Mouse (Mus musculus) ovary, adult 18-20 months (tissue): ENCODE measurements at regions not wholly inside any gene's neighbourhood (a gene's known extent, or its start where the extent isn't known, plus 50 kb on each side); places are given as distances from the start of the nearest gene placed in this dataset.
A peak's percentile ranks its signal among the peaks of the same experiment; 100 is the strongest.

ENCODE experiments used
- DNase-seq: peaks from one replicate; pipeline ENCODE4 v3.0.0; 2022; ENCODE audit warnings: low spot score, mixed read lengths

DNA sequence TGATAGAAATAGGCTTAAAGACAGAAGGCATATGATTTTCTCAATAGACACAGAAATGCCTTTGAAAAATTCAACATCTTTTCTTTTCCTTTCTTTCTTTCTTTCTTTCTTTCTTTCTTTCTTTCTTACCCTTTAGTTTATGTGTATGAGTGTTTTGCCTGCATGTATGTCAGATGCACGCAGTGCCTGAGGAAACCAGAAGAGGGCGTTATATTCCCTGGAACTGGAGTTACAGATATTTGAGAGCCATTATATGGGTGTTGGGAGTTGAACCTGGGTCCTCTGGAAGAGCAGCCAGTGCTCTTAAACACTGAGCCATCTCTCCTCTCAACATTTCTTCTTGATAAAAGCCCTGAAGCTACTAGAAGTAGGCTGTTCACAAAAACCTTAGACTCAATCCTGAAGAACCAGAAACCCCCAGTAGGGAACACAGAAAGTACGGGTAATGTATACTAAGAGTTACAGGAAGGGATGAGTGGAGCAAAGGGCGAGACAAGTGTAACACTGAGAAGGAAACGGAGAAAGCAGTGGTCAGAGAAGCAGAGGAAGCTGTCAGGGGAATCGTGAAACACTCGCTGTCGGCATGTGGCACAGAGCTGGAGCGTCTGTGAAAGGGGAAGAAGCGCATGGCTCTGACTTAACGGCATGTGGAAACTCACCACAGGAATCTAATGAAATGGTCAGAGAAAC is 2253.4 kb downstream of the 4930444P10Rik start:
- DNase-seq: no peak

DNA sequence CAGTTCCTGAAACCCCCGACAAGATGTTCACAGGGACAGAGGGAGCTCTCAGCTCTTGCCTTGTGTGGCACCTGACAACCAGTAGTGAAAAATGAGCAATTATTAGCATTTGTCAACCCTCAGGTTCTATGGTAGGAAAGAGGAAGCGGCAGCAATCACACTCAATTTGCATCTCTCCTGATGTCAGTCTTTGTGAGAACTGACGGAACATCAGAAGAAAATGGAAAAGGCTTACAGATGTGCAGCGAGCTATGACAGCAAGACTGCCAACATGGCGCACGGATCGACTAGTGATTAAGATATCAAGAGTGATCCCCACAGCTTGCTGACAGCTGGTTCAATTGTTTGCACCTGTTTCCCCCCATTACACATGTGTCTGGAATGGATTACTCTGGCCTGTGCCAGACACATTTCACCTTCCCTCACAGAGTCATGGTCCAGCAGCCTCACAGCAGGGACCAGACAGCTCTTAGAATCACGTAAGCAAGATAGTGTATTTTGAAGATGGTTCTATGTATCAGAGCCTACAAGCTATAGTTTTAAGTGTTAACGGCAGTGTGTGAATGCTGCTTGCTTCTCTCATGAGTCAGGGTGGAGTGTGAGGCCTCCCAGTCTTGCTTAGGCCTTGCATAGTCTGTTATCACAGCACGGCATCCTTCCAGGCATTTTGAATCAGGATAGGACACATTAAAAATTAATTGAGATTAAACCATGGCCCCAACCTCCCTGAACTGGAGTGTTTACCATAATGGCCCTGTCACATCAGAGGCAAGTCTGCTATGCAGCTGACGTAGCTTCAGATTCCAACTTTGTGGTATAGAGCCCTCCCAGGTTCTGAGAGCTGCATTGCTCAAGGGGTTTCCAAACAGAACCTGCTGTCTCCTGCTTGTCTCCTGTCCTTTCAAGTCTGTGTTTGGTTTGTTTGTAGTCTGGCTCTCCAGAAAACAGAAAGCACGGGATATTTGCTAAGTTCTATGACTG is 2258.0 kb downstream of the 4930444P10Rik start:
- no peak for DNase-seq

DNA sequence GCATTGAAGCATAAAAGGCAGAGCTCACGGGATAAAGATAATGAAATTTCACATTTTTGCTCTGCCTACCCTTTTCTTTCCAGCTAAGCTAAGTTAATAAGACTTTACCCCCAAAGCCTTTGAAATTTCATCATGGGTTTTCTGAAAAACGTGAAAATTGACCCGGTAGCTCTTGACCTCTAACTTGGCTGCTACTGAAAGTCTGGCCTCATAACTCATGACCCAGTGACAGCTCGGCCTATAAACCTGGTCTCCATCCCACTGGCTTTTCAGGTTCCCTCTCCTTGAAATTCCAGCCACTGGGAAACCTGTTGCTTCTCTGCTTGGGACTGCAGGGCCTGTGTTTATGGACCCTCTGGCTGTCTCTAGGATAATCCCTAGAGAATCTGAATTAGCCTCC is 2285.3 kb downstream of the 4930444P10Rik start:
- no peak for DNase-seq

DNA sequence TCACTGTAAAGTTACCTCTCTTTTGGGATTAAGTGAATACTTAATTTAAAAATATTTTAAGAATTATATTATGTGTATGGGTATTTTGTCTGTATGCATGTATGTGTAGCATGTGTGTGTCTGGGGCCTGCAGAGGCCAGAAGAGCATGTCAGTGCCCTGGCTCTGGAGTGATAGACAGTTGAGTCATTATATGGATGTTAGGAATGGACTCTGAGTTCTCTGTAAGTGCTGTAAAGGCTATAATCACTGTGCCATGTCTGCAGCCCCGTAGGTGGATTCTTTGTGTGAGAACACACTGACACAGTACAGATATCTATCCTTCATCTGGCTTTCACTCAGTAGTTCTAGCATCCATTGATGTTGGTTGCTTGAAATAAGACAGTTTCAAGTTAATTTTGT is 2292.7 kb downstream of the 4930444P10Rik start:
- no peak for DNase-seq

DNA sequence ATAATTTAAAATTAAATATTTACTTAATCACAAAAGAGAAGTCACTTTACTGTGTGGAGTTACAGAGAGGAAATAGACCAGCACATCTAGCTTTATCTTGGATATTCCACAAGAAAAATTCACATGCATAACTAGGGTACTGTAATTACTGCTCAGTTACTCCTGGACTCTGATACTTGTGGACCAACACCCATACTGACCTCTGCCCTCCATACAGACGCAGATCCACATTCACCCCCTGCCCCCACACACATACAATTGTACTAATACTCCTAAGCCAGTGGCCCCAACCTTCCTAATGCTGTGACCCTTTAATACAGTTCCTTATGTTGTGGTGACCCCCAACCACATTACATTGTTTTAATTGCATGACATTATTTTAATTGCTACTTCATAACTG is 2294.3 kb downstream of the 4930444P10Rik start:
- no peak for DNase-seq

DNA sequence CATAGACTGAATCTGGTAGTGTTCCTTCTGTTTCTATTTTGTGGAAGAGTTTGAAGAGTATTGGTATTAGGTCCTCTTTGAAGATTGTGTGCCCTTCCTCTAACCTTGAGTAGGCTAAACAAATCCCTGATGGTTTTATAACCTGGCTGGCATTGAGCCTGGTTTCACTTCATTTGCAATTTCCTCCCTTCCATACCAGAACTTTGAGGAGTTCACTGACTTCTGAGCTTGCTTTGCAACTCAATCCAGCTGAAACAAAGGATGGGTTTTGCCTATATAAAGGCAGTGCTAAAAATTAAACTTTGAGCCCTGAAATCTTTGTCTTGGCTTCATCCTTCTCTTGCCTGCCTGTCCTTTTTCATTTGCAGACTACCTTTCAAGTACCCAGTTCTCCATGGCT is 2297.9 kb downstream of the 4930444P10Rik start:
- no peak for DNase-seq

DNA sequence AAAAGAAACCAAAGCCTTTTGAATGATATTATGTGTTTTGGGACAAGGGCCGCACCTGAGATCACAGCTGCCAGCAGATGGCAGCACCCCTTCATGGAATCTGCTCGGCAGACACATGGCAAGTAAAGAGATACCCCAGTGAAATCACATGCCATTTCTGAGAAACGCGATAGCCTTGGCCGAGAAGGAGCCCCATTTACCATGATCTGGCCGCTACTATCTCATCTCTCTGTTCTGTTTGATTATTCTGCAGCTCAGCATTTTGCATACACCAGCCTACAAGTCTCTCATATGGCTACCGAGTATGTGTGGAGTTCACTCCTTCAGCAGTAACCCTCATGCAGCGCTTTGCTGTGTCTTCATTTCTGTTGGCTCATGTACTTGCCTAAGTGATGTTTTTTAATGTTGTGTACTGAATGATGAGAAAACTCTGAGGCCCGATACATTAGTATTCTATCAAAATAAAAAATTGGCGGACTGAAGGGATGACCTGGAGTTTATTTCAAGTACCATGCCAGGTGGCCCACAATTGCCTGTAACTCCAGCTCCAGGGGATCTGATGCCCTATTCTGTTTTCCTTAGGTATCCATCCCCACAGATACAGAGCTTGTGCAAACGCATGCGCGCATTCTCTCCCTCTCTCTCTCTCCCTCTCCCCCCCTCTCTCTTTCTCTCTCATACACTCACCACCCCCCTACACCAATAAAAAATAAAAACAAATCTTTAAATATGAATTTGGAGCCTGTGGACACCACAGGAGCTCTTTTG is 2303.6 kb downstream of the 4930444P10Rik start:
- peak; percentile 58 for DNase-seq

DNA sequence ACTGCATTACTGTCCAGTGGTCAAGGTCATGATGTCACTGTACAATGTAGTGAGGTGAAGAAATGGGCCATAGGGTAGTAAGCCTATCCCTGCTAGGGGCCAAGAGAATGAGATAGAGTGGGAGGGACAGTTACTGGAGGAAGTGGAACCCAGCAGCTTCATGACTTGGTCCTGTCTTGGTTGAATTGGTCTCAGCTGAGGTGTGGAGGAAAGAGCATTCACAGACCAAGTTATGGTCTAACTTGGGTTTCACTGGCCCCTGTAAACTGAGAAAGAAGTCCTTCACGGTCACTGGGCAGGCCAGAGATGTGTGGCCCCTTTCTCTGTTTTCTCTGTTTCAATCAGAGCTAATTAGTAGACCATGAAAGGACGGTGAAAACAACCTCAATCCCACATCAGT is 2306.1 kb downstream of the 4930444P10Rik start:
- DNase-seq: no peak

DNA sequence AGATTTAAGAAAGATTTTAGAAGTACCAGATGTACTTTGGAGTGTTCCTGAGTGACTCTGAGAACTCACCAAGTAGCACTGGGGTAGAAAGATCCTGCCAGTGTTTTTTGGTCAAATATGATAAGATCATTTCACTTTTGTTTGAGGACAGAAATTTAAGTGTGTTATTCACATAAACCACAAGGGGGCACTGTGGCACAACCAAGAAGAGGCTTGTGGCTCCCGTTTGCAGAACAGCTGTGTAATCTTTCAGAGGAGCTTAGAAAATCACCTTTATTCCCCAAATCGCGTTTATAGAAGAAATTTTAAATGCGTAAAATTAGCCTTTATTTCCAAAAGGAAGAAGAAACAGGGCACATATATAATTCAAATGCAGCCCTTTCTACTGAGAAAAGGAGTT is 2308.7 kb downstream of the 4930444P10Rik start:
- no peak for DNase-seq

DNA sequence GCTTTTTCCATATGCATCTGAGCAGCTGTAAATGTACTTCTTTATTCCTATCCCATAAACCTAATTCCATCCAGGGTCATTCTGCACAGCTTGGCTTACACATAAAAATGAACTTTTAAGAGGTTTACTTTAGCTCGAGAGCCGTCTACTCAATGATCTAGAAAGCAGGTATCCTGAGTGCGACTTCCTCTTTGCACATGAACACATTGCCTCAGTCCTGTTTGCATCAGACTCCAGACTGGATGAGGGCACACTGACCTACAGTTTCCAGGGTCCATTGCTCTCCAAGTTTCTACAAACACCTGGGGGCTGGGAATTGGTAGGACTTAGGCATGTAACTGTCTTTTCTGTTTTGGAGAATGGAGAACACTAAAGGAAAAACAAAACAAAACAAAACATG is 2310.5 kb downstream of the 4930444P10Rik start:
- DNase-seq: no peak

DNA sequence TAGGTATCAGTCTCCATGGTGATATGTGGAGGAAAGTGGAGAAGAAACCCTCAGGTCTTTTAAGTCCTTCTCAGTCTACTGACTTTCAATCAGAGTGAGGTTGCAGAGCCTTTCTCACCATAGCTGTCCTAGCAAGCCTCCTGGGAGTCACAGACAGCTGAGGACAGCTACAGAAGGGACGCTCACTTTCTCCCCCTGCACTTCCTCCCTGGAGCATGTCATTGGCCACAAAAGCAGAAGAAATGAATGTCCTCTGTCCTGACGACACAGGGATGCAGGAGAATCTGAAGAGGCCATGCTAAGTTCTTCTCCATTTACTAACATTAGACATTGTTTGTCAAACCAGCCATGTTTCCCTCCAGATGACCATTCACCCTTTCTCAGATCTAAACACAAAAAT is 2321.0 kb downstream of the 4930444P10Rik start:
- DNase-seq: no peak

DNA sequence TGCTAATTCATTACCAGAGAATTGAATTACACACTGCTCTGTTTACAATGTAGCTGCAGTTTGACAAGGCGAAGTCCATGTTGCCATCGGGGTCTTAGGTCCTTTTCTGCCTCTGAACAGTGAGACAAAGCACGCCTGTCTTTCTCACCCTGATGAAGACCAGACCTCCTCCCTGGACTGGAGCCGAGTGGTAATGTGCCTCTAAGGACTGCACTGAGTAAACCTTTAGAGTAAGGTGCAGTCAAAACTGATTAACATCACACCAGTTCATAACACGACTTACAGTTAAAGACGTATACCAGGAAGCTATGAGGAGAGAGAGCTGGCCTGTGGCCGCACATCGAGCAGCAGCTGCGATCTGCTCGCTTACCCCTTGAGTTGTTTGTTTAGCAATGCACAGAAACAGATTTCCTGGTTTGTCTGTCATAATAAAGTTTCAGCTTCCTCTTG is 2322.1 kb downstream of the 4930444P10Rik start:
- no peak for DNase-seq

DNA sequence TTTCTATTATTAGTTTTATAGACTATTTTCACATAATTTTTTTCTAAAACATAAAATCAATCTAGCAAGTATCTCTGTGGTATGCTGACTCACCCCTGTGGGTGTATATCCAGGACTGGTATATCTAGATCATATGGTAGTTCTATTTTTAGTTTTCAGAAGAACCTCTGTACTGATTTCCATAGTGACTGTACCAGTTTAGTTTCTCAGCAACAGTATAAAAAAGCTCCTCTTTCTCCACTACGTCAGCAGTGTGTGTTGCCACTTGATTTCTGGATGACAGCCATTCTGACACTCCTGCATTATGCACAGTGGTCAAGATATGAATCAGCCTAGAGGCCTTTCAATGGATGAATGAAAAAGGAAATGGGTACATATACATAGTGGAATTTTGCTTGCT is 2338.6 kb downstream of the A830018L16Rik start:
- no peak for DNase-seq

DNA sequence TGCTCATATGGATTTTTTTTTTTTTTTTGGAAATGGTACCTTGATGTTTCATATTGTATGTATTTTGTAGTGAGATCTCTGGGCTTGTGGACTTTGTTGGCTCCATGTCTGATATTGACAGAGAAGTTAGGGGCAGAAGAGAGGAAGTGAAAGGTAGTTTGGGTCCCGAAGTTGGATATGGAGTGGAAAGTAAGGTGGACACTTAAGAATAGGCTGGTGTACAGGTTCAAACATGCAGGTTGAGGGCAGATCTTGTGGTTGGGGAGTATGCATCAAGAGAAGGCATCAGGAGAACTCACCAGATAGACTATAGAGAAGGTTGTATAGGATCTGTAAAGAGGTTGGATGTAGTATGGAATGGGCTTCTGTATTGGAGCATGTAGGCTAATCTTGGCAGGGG is 2337.5 kb downstream of the A830018L16Rik start:
- DNase-seq: no peak
